Mouse (Mus musculus) midbrain, embryonic 11.5 days (tissue): ENCODE results near the gene Ankrd24. TPM values are rescaled to one million over a fixed set of nuclear protein-coding genes. Genes with fewer than 3 reads are reported as not detected.

Experiments used
- ATAC-seq: fragments of 200-750 bp; cut with Nextera tagmentation; 2 replicates; pipeline ENCODE4 v1.8.0; 2017; ENCODE audit warnings: moderate TSS enrichment, moderate library complexity; ENCODE audit not compliant: low FRiP score
- DNase-seq: peaks from one replicate; pipeline ENCODE4 v3.0.0; 2015; ENCODE audit warnings: low spot score; ENCODE audit errors: missing footprints
- H3K27ac ChIP-seq: fragments of 300-500 bp; sonication (generic); 2 replicates; pipeline ENCODE4 v1.5.1; 2014; ENCODE audit warnings: low read depth, low read length
- H3K27me3 ChIP-seq: fragments of 300-500 bp; sonication (generic); 2 replicates; pipeline ENCODE4 v1.6.1; 2014; ENCODE audit warnings: mild to moderate bottlenecking, low read length, moderate library complexity, mixed read lengths; ENCODE audit not compliant: control insufficient read depth, insufficient read depth
- H3K36me3 ChIP-seq: fragments of 300-500 bp; sonication (generic); 2 replicates; pipeline ENCODE4 v1.6.1; 2014; ENCODE audit warnings: mild to moderate bottlenecking, low read length, moderate library complexity, mixed read lengths; ENCODE audit not compliant: control insufficient read depth, insufficient read depth
- H3K4me1 ChIP-seq: fragments of 300-500 bp; sonication (generic); 2 replicates; pipeline ENCODE4 v1.6.1; 2014; ENCODE audit warnings: low read length; ENCODE audit not compliant: control insufficient read depth, insufficient read depth
- H3K4me2 ChIP-seq: fragments of 300-500 bp; sonication (generic); 2 replicates; pipeline ENCODE4 v1.6.1; 2014; ENCODE audit warnings: mild to moderate bottlenecking, moderate library complexity
- H3K4me3 ChIP-seq: fragments of 300-500 bp; sonication (generic); 2 replicates; pipeline ENCODE4 v1.5.1; 2014; ENCODE audit warnings: low read depth, low read length
- H3K9ac ChIP-seq: fragments of 300-500 bp; sonication (generic); 2 replicates; pipeline ENCODE4 v1.6.1; 2014; ENCODE audit warnings: low read length
- H3K9me3 ChIP-seq: fragments of 300-500 bp; sonication (generic); 2 replicates; pipeline ENCODE4 v1.6.1; 2016; ENCODE audit warnings: low read length; ENCODE audit not compliant: control insufficient read depth
- WGBS: fragments of 180-500 bp; shearing (Covaris S2); extraction: QIAGEN DNeasy Blood & Tissue Kit; methylation state at CpG from one replicate; pipeline ENCODE4 v1.1.7; 2014; 5-methylcytosine and 5-hydroxymethylcytosine counted together
- polyA plus RNA-seq: library from polyadenylated mRNA; unstranded; fragments of >200 nt; fragmentation: Nextera tagmentation; extraction: Ambion mirVana; gene quantifications from 2 replicates; pipeline ENCODE4 v1.2.1, GENCODE M21; 2014

Gene Ankrd24
- polyA plus RNA-seq, 1 experiment from 2014 or later, result 4.2 TPM

GRCm38 (mm10) chr10:81595599-81595998 lies 32.7 kb upstream of the Ankrd24 start:
- ATAC-seq, result no peak
- Histone ChIP-seq H3K27ac (no peak overlapping the region), H3K36me3 (no peaks in the 10 kb centered on the region), H3K27me3 (peaks cover 50% of the 10 kb centered on the region), H3K9ac (no peak overlapping the region), H3K4me3 (no peak overlapping the region), H3K4me2 (no peak overlapping the region), H3K4me1 (peaks cover 22% of the 10 kb centered on the region), H3K9me3 (no peaks in the 10 kb centered on the region)
- DNase-seq, result no peak
- WGBS, result 46% methylated on average over 5 of the region's 5 CpGs

GRCm38 (mm10) chr10:81596611-81597010 lies 31.7 kb upstream of the Ankrd24 start:
- Histone ChIP-seq H3K4me3 (peak overlapping the region; percentile 11; the same call in 1 of the 2 replicates), H3K4me1 (peaks cover 31% of the 10 kb centered on the region), H3K27ac (no peak overlapping the region), H3K4me2 (peak overlapping the region; percentile 28), H3K9me3 (no peaks in the 10 kb centered on the region), H3K9ac (peak overlapping the region; percentile 32), H3K27me3 (peaks cover 55% of the 10 kb centered on the region), H3K36me3 (no peaks in the 10 kb centered on the region)
- ATAC-seq (no peak), DNase-seq (no peak)
- under 1% methylated on average over 10 of the region's 10 CpGs for WGBS

GRCm38 (mm10) chr10:81597137-81597950 lies 31.0 kb upstream of the Ankrd24 start:
- no peak for ATAC-seq
- Histone ChIP-seq H3K4me1 (peaks cover 33% of the 10 kb centered on the region), H3K4me3 (no peak overlapping the region), H3K4me2 (peak overlapping the region; percentile 28), H3K9ac (peak overlapping the region; percentile 32; the same call in 1 of the 2 replicates), H3K27me3 (peaks cover 59% of the 10 kb centered on the region), H3K36me3 (no peaks in the 10 kb centered on the region), H3K9me3 (no peaks in the 10 kb centered on the region), H3K27ac (no peak overlapping the region)
- WGBS, result 13% methylated on average over 12 of the region's 12 CpGs
- DNase-seq, result no peak

GRCm38 (mm10) chr10:81598342-81598741 lies 30.0 kb upstream of the Ankrd24 start:
- Histone ChIP-seq H3K4me2 (no peak overlapping the region), H3K9me3 (no peaks in the 10 kb centered on the region), H3K36me3 (no peaks in the 10 kb centered on the region), H3K27me3 (peaks cover 59% of the 10 kb centered on the region), H3K9ac (no peak overlapping the region), H3K4me3 (no peak overlapping the region), H3K27ac (no peak overlapping the region), H3K4me1 (peaks cover 33% of the 10 kb centered on the region)
- WGBS, result 42% methylated on average over 3 of the region's 3 CpGs
- no peak for DNase-seq
- ATAC-seq, result no peak

- Histone ChIP-seq H3K27me3 (peaks cover 57% of the 10 kb centered on the region), H3K27ac (no peak overlapping the region), H3K4me2 (no peak overlapping the region), H3K36me3 (no peaks in the 10 kb centered on the region), H3K4me3 (no peak overlapping the region), H3K4me1 (peaks cover 33% of the 10 kb centered on the region), H3K9me3 (no peaks in the 10 kb centered on the region), H3K9ac (no peak overlapping the region)
- ATAC-seq (no peak), DNase-seq (no peak)
- WGBS, result 58% methylated on average over 6 of the region's 6 CpGs
Observed at GRCm38 (mm10) chr10:81598871-81599270, 29.5 kb upstream of the Ankrd24 start.

GRCm38 (mm10) chr10:81599630-81600029 lies 28.7 kb upstream of the Ankrd24 start:
- DNase-seq, result no peak
- Histone ChIP-seq H3K27ac (no peak overlapping the region), H3K36me3 (no peaks in the 10 kb centered on the region), H3K9me3 (no peaks in the 10 kb centered on the region), H3K4me2 (no peak overlapping the region), H3K27me3 (peaks cover 51% of the 10 kb centered on the region), H3K9ac (no peak overlapping the region), H3K4me1 (peaks cover 33% of the 10 kb centered on the region), H3K4me3 (no peak overlapping the region)
- no peak for ATAC-seq
- WGBS, result 80% methylated on average over 5 of the region's 5 CpGs

GRCm38 (mm10) chr10:81600096-81600495 lies 28.2 kb upstream of the Ankrd24 start:
- ATAC-seq (no peak), DNase-seq (no peak)
- Histone ChIP-seq H3K36me3 (no peaks in the 10 kb centered on the region), H3K4me1 (peaks cover 35% of the 10 kb centered on the region), H3K27ac (no peak overlapping the region), H3K4me3 (no peak overlapping the region), H3K4me2 (no peak overlapping the region), H3K9me3 (no peaks in the 10 kb centered on the region), H3K9ac (no peak overlapping the region), H3K27me3 (peaks cover 51% of the 10 kb centered on the region)
- WGBS, result 56% methylated on average over 10 of the region's 10 CpGs

- no peaks in the 10 kb centered on the region for H3K9me3 ChIP-seq
- H3K36me3 ChIP-seq, result no peaks in the 10 kb centered on the region
- H3K4me3 ChIP-seq, result peak within 1 kb of the TSS; percentile 14
- H3K4me2 ChIP-seq, result peak within 1 kb of the TSS; percentile 30
- peaks cover 46% of the 10 kb centered on the region for H3K27me3 ChIP-seq
- no peak within 1 kb of the TSS for H3K27ac ChIP-seq
- H3K9ac ChIP-seq, result no peak within 1 kb of the TSS
- H3K4me1 ChIP-seq, result peaks cover 34% of the 10 kb centered on the region
- ATAC-seq (peak; percentile 89), DNase-seq (peak; percentile 100)
- under 1% methylated on average over 28 of the region's 28 CpGs for WGBS
Observed at GRCm38 (mm10) chr10:81600738-81601203, 27.6 kb upstream of the Ankrd24 start, which contains the start of gene Tle6. Tle6 (minus strand) TSS chr10:81601073.

- H3K27me3 ChIP-seq, result peaks cover 40% of the 10 kb centered on the region
- ATAC-seq, result no peak
- no peak overlapping the region for H3K9ac ChIP-seq
- DNase-seq, result no peak
- H3K36me3 ChIP-seq, result no peaks in the 10 kb centered on the region
- no peaks in the 10 kb centered on the region for H3K9me3 ChIP-seq
- H3K4me2 ChIP-seq, result no peak overlapping the region
- no peak overlapping the region for H3K27ac ChIP-seq
- peak overlapping the region; percentile 8; the same call in 1 of the 2 replicates for H3K4me3 ChIP-seq
- 12% methylated on average over 7 of the region's 7 CpGs for WGBS
- H3K4me1 ChIP-seq, result peaks cover 29% of the 10 kb centered on the region
Observed at GRCm38 (mm10) chr10:81601396-81601905, 26.9 kb upstream of the Ankrd24 start.
